Mouse (Mus musculus): ENCODE data around the gene Timm50.

- TF ChIP-seq CTCF (IDR thresholded peaks at IDR 0.05; ENCODE audit: control insufficient read depth, insufficient read depth, low read length) (no peak), POLR2A (IDR thresholded peaks at IDR 0.05; ENCODE audit: borderline replicate concordance, control insufficient read depth, low read depth, low read length) (no peak)
Measured at GRCm38 (mm10) chr7:28280630-28281029, 31.2 kb downstream of the Timm50 start.

All from bone marrow, adult 2 months (tissue).